Mouse (Mus musculus): Measurements from ENCODE around the gene Ankrd53.
"Not testable (repeated sequence)": the region's sequence is repeated elsewhere in the genome, so short reads cannot be mapped to it uniquely, and the experiment has no call there.

Ankrd53 gene

DNA sequence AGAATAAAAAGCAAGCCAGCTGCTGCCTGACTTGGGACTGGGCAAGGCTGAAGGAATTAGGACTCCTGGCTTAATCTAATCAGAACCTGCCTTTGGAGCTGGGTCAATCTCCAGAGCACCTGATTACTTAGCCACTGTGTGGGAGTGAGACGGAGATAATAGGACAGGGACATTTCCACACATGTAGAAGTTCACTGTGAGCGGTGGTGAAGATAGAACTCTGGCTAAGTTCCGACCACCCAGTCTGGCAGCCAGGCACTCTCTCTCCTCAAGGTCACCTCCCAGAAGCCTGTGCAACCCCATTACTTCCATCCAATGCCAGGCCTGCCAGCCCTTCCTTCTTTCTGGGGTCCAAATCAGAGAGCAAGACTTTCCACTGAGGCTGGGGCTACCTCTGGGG is 4.5 kb downstream of the Ankrd53 start:
- no peak for DNase-seq (ENCODE audit: low read depth, low spot score)

- DNase-seq (ENCODE audit: low read depth, low spot score) = no peak
These were observed 6.0 kb downstream of the Ankrd53 start for GRCm38 (mm10) chr6:83768485-83768884.

DNA sequence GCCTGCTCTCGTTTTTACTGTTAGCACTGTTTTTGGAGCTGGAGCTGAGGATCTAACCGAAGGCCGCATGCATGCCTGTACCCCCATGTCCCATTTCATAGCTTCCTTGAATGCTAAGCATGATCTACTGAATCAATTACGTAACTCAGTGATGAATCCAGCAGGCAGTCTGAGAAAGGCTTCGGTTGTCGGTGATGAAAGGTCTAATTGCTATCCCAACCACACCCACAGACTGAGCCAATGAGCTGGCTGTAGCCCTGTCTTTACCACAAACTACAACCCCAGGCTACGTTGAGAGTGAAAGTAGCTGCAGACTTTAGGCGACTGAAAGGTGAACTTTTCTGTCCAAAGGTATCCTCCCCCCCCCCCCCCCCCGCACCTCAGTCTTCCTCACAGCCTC is 11.7 kb downstream of the Ankrd53 start:
- DNase-seq (ENCODE audit: low read depth, low spot score) = no peak

DNA sequence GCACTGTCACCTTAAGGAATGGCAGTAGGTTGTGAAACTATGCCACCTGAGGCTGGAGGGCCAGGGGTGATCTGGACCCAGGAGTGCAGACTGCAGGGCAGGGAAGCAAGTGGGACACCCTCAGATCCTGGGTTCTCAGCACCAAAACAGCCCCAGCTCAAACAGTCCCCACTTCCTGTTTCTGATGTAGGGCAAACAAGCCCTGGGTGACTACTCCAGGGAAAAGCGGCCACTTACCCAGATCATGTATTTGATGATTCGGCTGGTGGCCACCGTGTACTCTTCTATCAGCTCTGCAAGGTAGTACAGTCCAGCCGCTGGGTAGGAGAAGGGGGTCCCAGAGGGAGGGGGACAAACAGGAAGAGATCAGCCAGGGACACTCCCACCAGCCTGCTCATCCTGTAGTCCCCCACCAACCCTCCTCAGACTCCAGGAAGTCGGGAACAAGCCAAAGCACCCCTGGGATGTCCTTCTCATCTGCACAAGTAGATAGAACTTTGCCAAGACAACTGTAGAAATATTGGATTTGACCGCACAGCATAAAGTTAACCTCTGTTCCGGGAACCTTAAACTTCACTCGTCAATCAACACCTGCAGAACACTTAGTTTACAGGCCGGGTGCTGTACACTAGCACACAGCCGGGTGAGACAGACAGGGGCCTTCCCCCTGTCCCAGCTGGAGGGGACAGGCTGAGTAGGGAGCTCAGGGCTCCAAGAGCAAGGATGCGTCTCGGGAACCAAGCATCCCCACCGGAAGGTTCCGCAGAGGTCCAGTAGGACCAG is 12.5 kb downstream of the Ankrd53 start:
- DNase-seq (ENCODE audit: low read depth, low spot score) = peak; percentile 56

DNA sequence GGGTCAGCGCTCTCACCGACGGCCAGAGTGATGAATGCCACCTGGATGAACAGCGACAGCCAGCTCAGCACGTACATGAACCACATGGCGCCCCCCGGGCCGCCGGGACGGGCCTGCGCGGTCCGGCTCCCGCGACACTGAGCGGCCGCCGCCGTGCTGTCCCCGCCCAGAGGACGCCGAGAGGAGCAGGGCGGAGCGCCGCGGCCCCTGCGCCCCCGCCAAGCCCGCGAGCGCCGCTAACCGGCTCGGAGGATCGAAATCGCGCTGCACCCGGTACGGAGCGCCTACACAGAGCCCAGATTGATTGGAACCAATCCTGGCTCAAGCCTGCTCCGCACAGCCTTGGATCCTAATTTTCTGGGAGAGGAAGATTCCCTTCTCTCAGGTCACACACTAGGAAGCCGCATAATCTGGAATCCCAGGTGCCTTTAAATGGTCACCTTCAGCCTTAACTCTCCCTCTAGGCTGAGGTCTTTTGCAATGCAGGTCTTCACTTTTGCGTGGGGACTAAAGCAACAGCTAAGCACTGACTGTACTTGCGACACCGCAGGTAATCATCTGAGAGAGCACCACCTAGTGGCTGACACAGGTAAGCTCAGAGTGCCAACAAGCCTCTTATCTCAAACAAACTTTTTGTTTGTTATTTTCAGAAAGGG is 13.3 kb downstream of the Ankrd53 start, which contains the start of gene Tex261:
Gene Tex261 (minus strand): TSS at position 176 of the 656 bp plus-strand sequence.
- DNase-seq (ENCODE audit: low read depth, low spot score) = peak; percentile 85

- no peak for DNase-seq (ENCODE audit: low read depth, low spot score)
These were observed 15.9 kb downstream of the Ankrd53 start for GRCm38 (mm10) chr6:83778306-83778705.

DNA sequence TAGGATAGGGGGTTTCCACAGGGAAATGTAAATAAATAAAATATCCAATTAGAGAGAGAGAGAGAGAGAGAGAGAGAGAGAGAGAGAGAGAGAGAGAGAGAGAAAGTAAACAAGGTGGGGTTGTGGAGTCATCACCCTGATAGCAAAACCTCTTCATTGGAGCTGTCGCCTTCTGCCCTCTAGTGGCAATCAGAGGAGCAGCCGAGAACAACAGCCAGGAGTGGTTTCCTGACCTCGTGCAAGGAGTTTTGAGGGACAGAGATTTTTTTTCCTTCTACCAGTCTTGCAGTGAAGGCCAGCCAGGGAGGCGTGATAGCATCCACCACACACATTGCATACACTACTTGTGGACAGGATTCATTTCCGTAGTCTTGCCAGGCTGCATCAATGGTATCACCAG is 16.6 kb downstream of the Ankrd53 start:
- DNase-seq (ENCODE audit: low read depth, low spot score) = peak; percentile 40

DNA sequence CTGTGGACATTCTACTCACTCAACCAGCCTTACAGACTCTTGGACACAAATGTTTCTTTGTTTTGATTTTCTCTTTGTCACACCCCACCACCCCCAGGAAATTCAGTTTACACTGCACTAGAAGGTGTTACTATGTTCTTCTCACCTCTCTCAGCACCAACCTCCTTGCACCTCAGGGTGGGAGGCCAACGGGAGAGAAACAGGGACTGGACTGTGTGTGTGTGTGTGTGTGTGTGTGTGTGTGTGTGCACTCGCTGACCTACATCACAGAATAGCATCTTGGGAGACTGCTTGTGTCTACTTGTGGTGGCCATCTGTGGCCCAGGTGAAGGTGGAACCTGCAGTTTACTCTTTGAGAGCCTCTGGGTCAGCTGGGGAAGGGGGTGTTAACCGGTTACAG is 24.0 kb downstream of the Ankrd53 start:
- DNase-seq (ENCODE audit: low read depth, low spot score) = no peak

- no peak for DNase-seq (ENCODE audit: low read depth, low spot score)
These were observed 26.1 kb downstream of the Ankrd53 start for GRCm38 (mm10) chr6:83788554-83788953.

DNA sequence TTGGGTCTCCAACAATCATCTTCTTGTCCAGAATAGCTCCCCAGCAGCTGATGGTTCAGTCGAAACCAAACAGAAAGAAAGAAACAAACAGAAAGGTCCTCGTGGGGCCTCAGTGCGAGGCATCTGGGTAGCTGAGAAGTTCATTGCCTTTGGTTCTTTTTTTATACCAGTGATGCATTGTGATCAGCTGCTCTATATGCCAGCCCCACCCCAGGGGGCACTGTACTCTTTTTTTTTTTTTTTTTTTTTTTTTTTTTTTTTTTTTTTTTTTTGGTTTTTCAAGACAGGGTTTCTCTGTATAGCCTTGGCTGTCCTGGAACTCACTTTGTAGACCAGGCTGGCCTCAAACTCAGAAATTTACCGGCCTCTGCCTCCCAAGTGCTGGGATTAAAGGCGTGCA is 28.1 kb downstream of the Ankrd53 start:
- DNase-seq (ENCODE audit: low read depth, low spot score) = not testable (repeated sequence)

DNA sequence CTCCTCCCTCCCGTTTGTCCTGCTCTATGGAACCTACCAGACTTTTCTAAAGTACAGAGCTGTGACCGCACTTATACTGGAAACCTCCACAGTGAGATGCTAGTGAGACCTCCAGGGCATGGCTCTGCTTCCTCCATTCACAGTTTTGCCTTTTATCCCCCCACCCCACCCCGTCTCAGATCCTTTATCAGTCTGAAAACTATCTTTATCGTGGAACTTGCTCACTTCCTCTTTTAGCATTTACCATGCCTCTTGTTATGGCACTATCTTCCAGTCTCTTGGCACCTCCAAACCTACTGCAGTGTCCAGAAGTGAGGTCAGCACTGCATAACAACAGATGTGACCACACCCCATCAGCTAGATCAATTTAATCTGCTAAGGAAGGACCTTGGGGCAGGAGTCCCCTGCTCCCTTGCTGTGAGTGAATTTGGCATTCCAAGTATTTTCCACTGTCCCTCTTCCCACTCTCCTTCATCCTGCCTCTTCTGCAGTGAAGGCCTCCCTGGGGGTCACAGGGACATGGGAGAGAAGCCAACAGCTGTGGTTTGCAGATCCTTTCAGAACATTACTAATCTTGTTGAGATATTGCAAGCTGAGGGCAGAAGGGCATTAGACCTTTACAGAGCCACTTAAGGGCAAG is 28.9 kb downstream of the Ankrd53 start:
- DNase-seq (ENCODE audit: low read depth, low spot score) = peak; percentile 21

- DNase-seq (ENCODE audit: low read depth, low spot score) = peak; percentile 88
These were observed 32.4 kb downstream of the Ankrd53 start, which contains the start of gene Nagk for GRCm38 (mm10) chr6:83794760-83795296. Gene Nagk, plus strand, starts transcription at chr6:83794982.

GRCm38 (mm10) chr6:83795492-83795900 is 33.1 kb downstream of the Ankrd53 start:
- DNase-seq (ENCODE audit: low read depth, low spot score) = no peak

DNA sequence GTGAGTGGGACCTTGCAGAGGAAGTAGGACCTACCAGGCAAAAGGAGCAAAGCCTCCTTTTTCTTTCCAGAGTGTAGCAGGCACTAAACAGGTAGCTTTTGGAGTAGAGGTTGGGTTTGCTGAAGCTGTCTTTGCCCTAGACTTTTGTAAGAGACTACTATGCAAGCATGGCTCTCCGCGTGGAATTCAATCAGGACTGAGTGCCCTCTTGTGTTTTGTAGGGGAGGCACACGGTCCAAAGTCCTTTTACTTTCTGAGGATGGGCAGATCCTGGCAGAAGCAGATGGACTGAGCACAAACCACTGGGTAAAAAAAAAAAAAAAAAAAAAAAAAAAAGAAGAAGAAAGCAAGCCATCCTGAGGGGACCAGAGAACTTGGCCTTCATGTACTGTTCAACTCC is 34.2 kb downstream of the Ankrd53 start:
- no peak for DNase-seq (ENCODE audit: low read depth, low spot score)

DNA sequence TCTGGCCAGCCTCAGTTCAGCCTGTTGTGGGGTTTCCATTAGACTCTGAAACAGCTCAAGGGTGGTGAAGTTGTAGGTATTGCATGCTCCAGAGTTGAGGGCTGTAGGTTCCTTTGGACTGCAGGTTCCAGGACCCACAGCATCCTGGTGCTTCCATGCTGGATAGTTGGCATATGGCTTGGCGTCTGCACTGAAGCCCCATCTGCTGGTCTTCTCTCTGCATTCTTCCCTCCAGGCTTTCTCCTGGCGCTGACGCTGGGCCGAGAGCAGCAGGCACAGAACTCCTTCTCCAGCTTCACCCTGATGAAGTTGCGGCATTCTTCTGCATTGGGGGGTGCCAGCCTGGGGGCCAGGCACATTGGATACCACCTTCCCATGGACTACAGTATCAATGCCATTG is 39.6 kb downstream of the Ankrd53 start:
- DNase-seq (ENCODE audit: low read depth, low spot score) = no peak

DNA sequence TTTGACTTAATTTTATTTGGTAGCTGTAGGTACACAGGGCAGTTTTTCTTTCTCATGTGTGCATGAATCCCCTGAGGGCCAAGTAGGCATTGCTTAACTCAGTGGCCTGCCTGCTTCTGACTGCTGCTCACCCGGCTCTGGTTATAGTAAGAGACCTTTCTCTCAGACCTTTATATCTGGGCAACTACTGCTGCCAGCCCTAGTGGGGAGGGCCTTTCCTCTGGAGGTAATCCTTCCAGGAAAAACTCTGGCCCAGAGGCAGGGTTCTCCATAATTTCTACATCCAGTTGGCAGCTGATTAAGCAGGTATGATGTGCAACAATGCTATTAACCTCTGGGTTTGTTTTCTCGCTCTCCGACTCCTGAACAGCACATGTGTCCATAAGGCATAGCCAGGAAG is 40.4 kb downstream of the Ankrd53 start:
- DNase-seq (ENCODE audit: low read depth, low spot score) = no peak

- DNase-seq (ENCODE audit: low read depth, low spot score) = no peak
These were observed 53.4 kb downstream of the Ankrd53 start for GRCm38 (mm10) chr6:83815801-83816200.

Measured in A20 (cell line).